Mouse (Mus musculus) left cerebral cortex, postnatal 4 days (tissue): Measurements from ENCODE around the gene Gata3. TPM values are rescaled to one million over a fixed set of nuclear protein-coding genes. Genes with fewer than 3 reads are reported as not detected.
A peak's percentile ranks its signal among the peaks of the same experiment; 100 is the strongest.

Experiments
- DNase-seq: peaks from one replicate; pipeline ENCODE4 v3.0.0-alpha.2; 2022
- intact Hi-C: fragments of 180-260 bp; cut with DNase I; formaldehyde crosslinking; loops from one replicate; pipeline ENCODE4 v1.15.1; 2025
- total RNA-seq, 2 experiments: library from RNA; stranded (reverse); gene quantifications; 2 replicates each; pipeline ENCODE4 v1.2.3; 2021

The Gata3 gene
- total RNA-seq, 2 experiments from 2014 or later = 1.0 to 1.5 TPM

GRCm38 (mm10) chr2:9875220-9875619 is 14.6 kb downstream of the Gata3 start:
- no peak for DNase-seq
- intact Hi-C loops = no loop called here

GRCm38 (mm10) chr2:9874467-9875219 is 15.2 kb downstream of the Gata3 start:
- intact Hi-C loops = no loop called here
- DNase-seq = no peak

DNA sequence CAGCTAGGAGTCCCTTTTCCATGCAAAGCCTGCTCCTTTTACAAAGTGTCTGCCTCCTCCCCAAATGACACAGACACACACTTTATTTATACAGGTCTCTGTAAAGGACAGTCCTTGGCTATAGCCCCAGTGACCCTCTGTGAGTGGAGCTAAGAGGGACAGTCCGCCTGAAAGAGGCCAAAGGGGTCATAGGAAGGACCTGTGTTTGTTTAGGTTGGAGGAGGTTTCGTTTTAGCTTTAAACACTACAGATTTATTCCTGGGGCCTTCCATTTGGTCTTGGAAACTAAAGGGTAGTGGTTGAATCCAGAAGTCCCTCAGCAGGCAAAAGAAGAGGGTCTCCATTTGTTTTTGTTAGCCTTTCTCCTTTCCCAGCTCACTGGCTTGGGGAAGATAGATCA is 16.1 kb downstream of the Gata3 start:
- intact Hi-C loops = no loop called here

GRCm38 (mm10) chr2:9872682-9873081 is 17.2 kb downstream of the Gata3 start:
- DNase-seq = no peak
- intact Hi-C loops = no loop called here

More for the DNA sequence above, 16.1 kb downstream of the Gata3 start:
- DNase-seq = no peak

DNA sequence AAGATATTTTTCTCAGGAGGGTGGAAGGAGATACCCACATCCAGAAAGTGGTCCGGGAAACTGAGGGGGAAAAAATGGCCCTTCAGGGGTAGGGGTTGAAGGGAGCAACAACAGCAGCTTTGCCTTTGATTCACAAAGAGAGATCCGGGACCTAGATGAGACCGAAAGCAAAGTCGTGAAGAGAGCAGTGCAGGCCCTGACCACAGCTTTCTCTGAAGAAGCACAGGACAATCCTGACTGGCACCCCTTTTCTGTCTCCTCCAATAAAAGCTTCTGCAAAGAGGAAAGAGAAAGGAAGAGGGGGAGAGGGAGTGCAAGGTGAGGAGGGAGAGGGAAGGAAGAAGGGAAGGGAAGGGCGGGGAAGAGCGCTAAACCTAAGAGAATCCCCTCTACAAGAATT is 18.0 kb downstream of the Gata3 start:
- DNase-seq = no peak
- intact Hi-C loops = no loop called here

GRCm38 (mm10) chr2:9871141-9871716 is 18.6 kb downstream of the Gata3 start:
- intact Hi-C loops = no loop called here

GRCm38 (mm10) chr2:9867092-9867825 is 22.6 kb downstream of the Gata3 start:
- intact Hi-C loops = no loop called here
- DNase-seq = no peak

More at GRCm38 (mm10) chr2:9871141-9871716, 18.6 kb downstream of the Gata3 start:
- DNase-seq = no peak

DNA sequence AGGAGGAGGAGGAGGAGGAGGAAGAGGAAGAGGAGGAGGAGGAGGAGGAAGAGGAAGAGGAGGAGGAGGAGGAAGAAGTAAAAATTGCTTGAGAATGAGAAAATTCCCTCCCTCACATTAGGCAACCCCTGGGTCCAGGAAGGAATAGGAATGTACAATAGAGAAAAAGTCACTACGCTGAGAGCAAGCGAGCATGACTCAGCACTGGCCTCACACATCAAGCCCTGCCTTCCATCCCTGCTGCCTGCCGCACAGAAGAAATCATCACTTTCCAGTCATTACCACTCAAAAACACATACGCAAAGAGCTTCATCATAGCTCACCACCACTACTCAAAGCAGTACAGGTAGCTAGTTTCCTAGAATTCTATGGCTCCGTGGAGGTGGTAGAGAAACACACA is 29.1 kb downstream of the Gata3 start:
- DNase-seq = no peak
- intact Hi-C loops = no loop called here

GRCm38 (mm10) chr2:9855861-9856260 is 34.0 kb downstream of the Gata3 start:
- intact Hi-C loops = no loop called here
- DNase-seq = no peak

- intact Hi-C loops = no loop called here
- no peak for DNase-seq
These were observed 36.8 kb downstream of the Gata3 start for GRCm38 (mm10) chr2:9852851-9853576.

GRCm38 (mm10) chr2:9835195-9835594 is 54.6 kb downstream of the Gata3 start:
- intact Hi-C loops = no loop called here

DNA sequence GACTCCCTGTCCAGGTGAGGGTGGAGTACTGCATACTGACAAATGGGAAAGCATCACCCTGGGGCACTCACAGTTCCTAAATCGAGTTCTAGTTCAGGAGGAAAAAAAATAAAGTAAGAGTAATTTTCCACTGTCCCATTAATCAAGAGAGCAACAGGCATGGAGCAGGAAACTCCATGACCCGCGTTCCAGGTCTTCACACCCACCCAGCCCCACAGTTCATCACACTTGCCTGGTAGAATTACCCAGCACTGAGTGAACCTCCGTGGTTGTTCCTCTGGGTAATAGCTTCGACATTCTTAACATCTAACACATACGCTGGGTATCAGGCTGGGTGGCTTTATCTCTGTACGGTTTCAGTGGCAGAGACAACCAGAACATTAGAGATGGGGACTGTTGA is 56.1 kb downstream of the Gata3 start:
- DNase-seq = no peak

More at GRCm38 (mm10) chr2:9835195-9835594, 54.6 kb downstream of the Gata3 start:
- DNase-seq = peak; percentile 2

GRCm38 (mm10) chr2:9827624-9828023 is 62.2 kb downstream of the Gata3 start:
- DNase-seq = no peak
- intact Hi-C loops = no loop called here

More for the DNA sequence above, 56.1 kb downstream of the Gata3 start:
- intact Hi-C loops = no loop called here

DNA sequence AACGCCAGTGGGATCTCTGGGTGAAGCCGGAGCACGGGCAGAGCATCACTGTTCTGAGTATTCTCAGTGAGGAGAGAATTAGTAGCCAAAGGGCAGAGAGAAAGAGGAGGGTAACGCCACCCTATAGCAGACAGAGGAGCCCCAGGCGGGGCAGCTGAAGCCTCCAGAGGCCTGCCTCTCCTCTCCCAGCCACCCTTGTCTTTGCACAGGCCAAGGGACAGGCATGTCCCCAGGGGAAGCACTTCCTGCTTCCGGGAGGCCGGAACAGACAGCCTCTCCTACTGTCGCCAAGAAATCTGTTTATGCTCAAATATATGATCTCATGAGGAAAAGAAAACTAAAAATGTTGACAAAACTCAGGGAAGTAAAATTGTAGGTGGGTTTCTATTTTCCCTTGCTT is 69.2 kb downstream of the Gata3 start:
- no peak for DNase-seq
- intact Hi-C loops = no loop called here

DNA sequence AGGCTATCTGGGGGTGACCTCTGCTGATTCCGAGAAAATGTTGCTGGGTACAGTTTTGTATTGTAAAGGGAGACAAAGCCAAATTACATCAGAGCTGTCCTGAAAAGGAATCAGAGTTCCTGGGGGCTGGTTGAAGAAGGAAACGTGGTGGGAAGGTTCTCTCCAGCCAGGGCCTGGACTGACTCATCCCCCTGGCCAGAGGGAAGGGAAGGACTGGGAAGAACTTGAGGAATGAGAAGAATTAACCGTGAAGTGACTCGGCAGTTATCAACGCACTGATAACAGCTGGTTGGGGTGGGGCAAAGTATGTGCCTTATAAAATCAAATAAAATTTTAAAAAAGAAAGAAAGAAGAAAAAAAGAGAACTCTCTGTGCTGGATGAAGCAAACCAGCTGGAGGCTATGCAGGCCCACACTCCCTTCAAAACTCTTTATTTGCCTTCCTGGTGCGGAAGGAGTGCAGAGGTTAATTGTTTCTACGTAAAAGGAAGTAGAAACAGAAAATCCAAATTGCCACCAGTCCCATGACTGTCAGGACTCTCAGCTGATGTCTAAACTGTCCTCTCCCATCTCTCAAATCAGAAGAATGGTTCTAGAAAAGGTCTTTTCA is 71.6 kb downstream of the Gata3 start:
- no peak for DNase-seq
- intact Hi-C loops = no loop called here

Other genes starting within 250 kb of the Gata3 start
- gene 4930412O13Rik, start 8.8 kb downstream of the Gata3 start, total RNA-seq = not detected
- gene 9230102O04Rik, start 494 bp downstream of the Gata3 start, total RNA-seq = not detected
- gene Taf3, start 158.6 kb upstream of the Gata3 start, total RNA-seq = 10 to 100 TPM; 12.0 to 14.0 TPM
- gene Atp5c1, start 190.5 kb upstream of the Gata3 start, total RNA-seq = 100 to 1,000 TPM; 253 to 265 TPM
- gene Kin, start 190.6 kb upstream of the Gata3 start, total RNA-seq = 10 to 100 TPM; 14.5 to 14.7 TPM
- gene Itih2, start 241.4 kb upstream of the Gata3 start, total RNA-seq = 1 to 10 TPM; 3.2 TPM